Mouse (Mus musculus) splenic B cell, adult 2 months (primary cell): ENCODE results near the gene Derl3.
"Not testable (repeated sequence)": the region's sequence is repeated elsewhere in the genome, so short reads cannot be mapped to it uniquely, and the experiment has no call there.

Source experiments
- DNase-seq: peaks from one replicate; pipeline ENCODE4 v3.0.0-alpha.2; 2011; ENCODE audit warnings: low read depth, low spot score
- H3K27me3 ChIP-seq: 2 replicates; pipeline ENCODE4 v1.6.1; 2012; ENCODE audit warnings: mild to moderate bottlenecking, low read length, moderate library complexity, mixed read lengths; ENCODE audit not compliant: control insufficient read depth, poor library complexity, insufficient read depth, severe bottlenecking
- H3K36me3 ChIP-seq: 2 replicates; pipeline ENCODE4 v1.6.1; 2012; ENCODE audit warnings: mild to moderate bottlenecking, low read length, moderate library complexity, mixed read lengths; ENCODE audit not compliant: control insufficient read depth, poor library complexity, insufficient read depth, severe bottlenecking

Gene Derl3

GRCm38 (mm10) chr10:75882433-75883231 is 10.6 kb upstream of the Derl3 start:
- H3K27me3 ChIP-seq = no peaks in the 10 kb centered on the region
- DNase-seq = no peak
- no peaks in the 10 kb centered on the region for H3K36me3 ChIP-seq

- peak; percentile 83 for DNase-seq
- no peaks in the 10 kb centered on the region for H3K27me3 ChIP-seq
- no peaks in the 10 kb centered on the region for H3K36me3 ChIP-seq
Measured at GRCm38 (mm10) chr10:75883232-75883552, 10.0 kb upstream of the Derl3 start.

GRCm38 (mm10) chr10:75884742-75885141 is 8.5 kb upstream of the Derl3 start:
- DNase-seq = no peak
- Histone ChIP-seq H3K36me3 (no peaks in the 10 kb centered on the region), H3K27me3 (no peaks in the 10 kb centered on the region)

GRCm38 (mm10) chr10:75887504-75887903 is 5.7 kb upstream of the Derl3 start:
- H3K27me3 ChIP-seq, DNase-seq, H3K36me3 ChIP-seq: not testable (repeated sequence)

GRCm38 (mm10) chr10:75889406-75890153 is 3.6 kb upstream of the Derl3 start:
- H3K27me3 ChIP-seq = no peaks in the 10 kb centered on the region
- no peak for DNase-seq
- no peaks in the 10 kb centered on the region for H3K36me3 ChIP-seq

GRCm38 (mm10) chr10:75894601-75895000 is 1.4 kb downstream of the Derl3 start:
- H3K27me3 ChIP-seq = no peaks in the 10 kb centered on the region
- DNase-seq = peak; percentile 25

GRCm38 (mm10) chr10:75895730-75896129 is 2.5 kb downstream of the Derl3 start:
- H3K27me3 ChIP-seq = no peaks in the 10 kb centered on the region
- DNase-seq = no peak
- H3K36me3 ChIP-seq = peaks cover 3% of the 10 kb centered on the region

More at GRCm38 (mm10) chr10:75894601-75895000, 1.4 kb downstream of the Derl3 start:
- H3K36me3 ChIP-seq = peaks cover 3% of the 10 kb centered on the region

- DNase-seq = no peak
- peaks cover 3% of the 10 kb centered on the region for H3K36me3 ChIP-seq
- H3K27me3 ChIP-seq = no peaks in the 10 kb centered on the region
Measured at GRCm38 (mm10) chr10:75896208-75896607, 3.0 kb downstream of the Derl3 start.

GRCm38 (mm10) chr10:75897373-75897772 is 4.2 kb downstream of the Derl3 start:
- Histone ChIP-seq H3K27me3 (no peaks in the 10 kb centered on the region), H3K36me3 (peaks cover 3% of the 10 kb centered on the region)
- peak; percentile 66 for DNase-seq

GRCm38 (mm10) chr10:75898039-75898564 is 4.9 kb downstream of the Derl3 start:
- no peak for DNase-seq
- peaks cover 6% of the 10 kb centered on the region for H3K36me3 ChIP-seq
- no peaks in the 10 kb centered on the region for H3K27me3 ChIP-seq

GRCm38 (mm10) chr10:75898846-75899245 is 5.6 kb downstream of the Derl3 start:
- Histone ChIP-seq H3K36me3 (peaks cover 6% of the 10 kb centered on the region), H3K27me3 (no peaks in the 10 kb centered on the region)
- DNase-seq = no peak

GRCm38 (mm10) chr10:75904391-75904790 is 11.2 kb downstream of the Derl3 start:
- Histone ChIP-seq H3K27me3 (no peaks in the 10 kb centered on the region; the same call in 1 of the 2 replicates), H3K36me3 (peaks cover 16% of the 10 kb centered on the region)
- DNase-seq = no peak

- no peak for DNase-seq
- Histone ChIP-seq H3K27me3 (no peaks in the 10 kb centered on the region; the same call in 1 of the 2 replicates), H3K36me3 (peaks cover 22% of the 10 kb centered on the region)
Measured at GRCm38 (mm10) chr10:75906882-75907281, 13.7 kb downstream of the Derl3 start.

GRCm38 (mm10) chr10:75910698-75911097 is 17.5 kb downstream of the Derl3 start:
- Histone ChIP-seq H3K36me3 (peaks cover 11% of the 10 kb centered on the region), H3K27me3 (no peaks in the 10 kb centered on the region; the same call in 1 of the 2 replicates)
- DNase-seq = no peak

- Histone ChIP-seq H3K27me3 (no peaks in the 10 kb centered on the region), H3K36me3 (peaks cover 8% of the 10 kb centered on the region)
- DNase-seq = no peak
Measured at GRCm38 (mm10) chr10:75913013-75913589, 19.9 kb downstream of the Derl3 start.
